Mouse (Mus musculus) gastrocnemius, postnatal 36 days (tissue): ENCODE measurements at regions not wholly inside any gene's neighbourhood (a gene's known extent, or its start where the extent isn't known, plus 50 kb on each side); places are given as distances from the start of the nearest gene placed in this dataset.

Experiments used
- DNase-seq, 2 experiments: peaks; one replicate each; pipeline ENCODE4 v3.0.0; 2022
- intact Hi-C: fragments of 180-260 bp; cut with DNase I; formaldehyde crosslinking; loops from one replicate; pipeline ENCODE4 v1.15.1; 2025

- no peak for DNase-seq
- intact Hi-C loops, result no loop called here
Measured at GRCm38 (mm10) chr3:56830315-56831097, 471.3 kb downstream of the Tm4sf1 start.

DNA sequence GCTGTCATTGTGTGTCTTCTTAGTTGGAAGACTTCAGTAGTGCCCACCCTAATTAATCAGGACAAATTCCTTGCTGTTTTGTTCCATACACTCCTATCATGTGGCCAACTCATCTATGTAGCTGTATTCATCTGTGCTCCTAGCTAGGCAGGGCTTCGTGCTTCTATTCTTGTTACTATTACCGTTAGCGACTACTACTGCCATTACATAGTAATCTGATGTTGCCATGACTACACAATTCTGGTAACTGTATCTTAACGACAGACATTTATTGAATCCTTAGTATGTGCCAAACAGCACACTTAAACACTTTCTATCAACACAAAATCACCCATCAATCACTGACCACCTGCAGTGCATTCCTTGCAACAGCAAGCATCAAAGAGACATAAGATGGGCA is 477.6 kb downstream of the Tm4sf1 start:
- intact Hi-C loops, result no loop called here
- DNase-seq, result no peak

DNA sequence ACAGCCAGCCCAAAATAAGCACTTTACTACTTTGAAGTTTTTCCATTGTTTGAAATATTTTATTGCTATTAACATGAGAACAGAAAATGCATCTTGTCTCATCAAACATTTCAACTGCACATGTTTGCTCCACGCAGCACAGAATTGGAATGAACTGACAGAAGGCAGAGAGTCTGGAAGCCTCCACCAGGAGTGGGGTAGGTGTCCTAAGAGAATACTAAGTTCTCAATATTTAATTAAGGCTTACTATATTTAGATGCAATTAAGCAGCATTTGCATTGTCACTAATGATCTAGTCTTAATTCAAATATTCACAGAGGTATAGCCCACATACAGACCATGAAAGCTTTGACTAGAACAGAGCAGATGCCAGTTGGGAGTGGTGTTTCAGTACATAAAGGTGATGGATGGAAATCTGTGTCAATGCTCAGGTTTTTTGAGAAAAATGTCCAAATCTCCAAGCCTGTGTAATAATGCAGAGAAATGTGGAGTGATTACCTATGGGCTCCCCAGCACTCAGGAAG is 491.2 kb downstream of the Tm4sf1 start:
- intact Hi-C loops, result no loop called here
- no peak for DNase-seq

DNA sequence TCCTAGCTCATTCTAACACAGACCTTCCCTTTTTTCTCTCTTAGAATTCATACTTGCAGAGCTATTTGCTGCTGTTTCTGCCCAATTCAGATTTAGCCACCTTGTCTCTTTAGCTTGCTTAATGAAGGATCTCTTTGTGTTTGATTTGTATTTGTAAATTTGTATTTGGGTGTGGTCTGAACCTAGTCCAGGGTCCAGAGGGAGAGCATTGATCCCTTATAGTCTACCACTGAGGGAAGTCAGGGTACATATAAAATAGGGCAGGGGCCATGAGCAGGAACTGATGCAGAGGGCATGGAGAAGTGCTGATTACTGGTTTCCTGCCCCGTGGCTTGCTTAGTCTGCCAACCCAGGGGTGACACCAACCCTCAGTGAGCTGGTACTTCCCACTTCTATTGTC is 508.7 kb downstream of the Tm4sf1 start:
- intact Hi-C loops, result no loop called here
- no peak for DNase-seq

DNA sequence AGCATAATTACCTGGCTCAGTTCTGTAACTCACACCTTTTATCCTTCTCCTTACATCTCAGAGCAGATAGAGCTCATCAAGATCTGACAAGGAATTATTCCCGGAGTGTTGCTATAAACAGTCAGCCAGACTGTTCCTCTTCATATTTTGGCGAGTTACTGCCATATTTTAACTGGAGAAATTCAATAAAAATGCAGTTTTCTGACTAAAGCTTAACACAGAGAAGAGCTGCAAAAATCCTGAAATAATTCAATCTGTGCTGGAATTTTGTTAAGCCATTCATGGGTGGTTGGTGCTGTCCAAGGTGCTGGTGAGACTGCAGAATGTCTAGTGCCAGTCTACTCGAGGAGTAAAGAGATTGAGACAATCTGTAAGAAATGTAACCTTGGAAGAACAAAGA is 512.6 kb downstream of the Tm4sf1 start:
- DNase-seq, result no peak
- intact Hi-C loops, result no loop called here

DNA sequence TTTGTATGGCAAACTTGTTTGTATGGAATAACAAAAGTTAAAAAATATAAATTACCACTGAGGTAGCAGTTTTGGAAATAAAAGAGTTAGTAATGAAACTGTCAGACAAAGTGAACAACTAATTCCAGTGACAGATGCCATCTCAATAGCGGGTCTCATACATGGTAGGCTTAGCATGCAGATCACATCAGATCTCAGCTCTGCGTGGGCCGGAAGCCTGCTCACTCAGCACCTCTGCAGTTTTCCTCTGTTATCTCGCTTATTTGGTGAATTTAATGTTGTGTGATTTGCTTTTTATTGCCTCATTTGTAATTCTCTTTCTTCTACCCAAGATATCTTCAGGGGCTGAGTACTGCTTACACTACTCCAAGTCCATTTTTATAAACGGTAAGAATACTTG is 527.9 kb downstream of the Tm4sf1 start:
- DNase-seq, result no peak
- intact Hi-C loops, result no loop called here

- DNase-seq, result no peak
Measured at GRCm38 (mm10) chr3:56770225-56770624, 531.6 kb downstream of the Tm4sf1 start.

GRCm38 (mm10) chr3:56767133-56767532 is 534.7 kb downstream of the Tm4sf1 start:
- intact Hi-C loops, result no loop called here
- DNase-seq, result no peak

More at GRCm38 (mm10) chr3:56770225-56770624, 531.6 kb downstream of the Tm4sf1 start:
- intact Hi-C loops, result no loop called here

GRCm38 (mm10) chr3:56764336-56764735 is 537.5 kb downstream of the Tm4sf1 start:
- intact Hi-C loops, result no loop called here
- DNase-seq, result no peak

DNA sequence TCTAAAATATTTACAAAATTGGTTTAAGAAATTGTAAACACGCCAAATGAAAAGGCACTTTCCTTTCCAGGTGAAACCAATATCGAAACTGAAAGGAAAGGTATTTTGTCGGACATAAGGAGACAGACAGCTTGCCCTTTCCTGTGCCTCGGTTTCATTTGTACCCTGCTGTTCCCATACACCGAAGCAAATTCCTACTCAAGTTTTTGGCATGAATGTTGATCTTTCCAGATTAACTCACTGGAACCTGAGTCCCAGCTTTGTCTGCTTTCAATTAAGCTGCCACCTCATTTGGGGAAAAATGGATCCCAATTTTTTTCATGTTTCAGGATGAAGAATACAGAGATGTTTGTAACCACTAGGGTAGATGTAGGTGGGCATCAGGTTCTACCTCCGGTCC is 537.9 kb downstream of the Tm4sf1 start:
- intact Hi-C loops, result no loop called here
- no peak for DNase-seq

GRCm38 (mm10) chr3:56753654-56754053 is 548.1 kb downstream of the Tm4sf1 start:
- DNase-seq, result peak; percentile 45 to 51
- intact Hi-C loops, result no loop called here

DNA sequence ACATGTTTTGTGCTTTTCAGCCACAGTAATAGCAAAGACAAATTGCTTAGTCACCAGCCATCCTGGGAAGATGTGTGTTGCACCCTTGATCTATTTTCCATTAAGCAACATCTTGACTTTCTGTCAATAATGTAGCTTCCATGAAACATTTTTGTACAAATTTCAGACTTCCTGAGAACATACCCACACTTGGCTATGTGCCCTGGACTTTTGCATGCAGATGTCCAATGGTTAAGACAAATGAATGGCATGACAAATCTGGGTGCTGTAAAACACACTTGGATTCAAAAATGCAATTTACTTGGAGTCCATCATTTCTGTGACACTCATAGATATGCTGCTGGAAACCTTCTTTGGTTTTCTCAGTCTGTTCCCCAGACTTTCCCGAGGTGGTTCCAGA is 549.9 kb downstream of the Tm4sf1 start:
- intact Hi-C loops, result no loop called here
- DNase-seq, result no peak

DNA sequence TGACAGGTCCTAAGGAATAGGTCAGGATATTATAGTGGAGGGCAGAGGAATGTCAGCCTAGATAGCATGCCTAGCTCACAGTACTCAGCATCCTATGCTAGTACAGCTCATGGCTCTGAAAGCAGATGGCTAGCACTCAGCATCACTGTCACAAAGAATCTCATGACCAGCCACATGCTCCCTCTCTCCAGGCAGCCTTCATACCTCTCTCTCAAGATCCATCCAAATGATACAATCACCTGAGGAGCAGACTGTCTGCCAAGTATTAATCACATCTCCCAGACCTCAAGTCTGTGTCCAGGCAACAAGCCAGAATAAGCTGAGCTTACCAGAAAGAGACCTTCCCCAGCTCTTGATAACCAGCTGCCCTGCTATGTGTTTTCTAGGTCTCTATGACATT is 557.4 kb upstream of the Nbea start:
- no peak for DNase-seq
- intact Hi-C loops, result no loop called here

GRCm38 (mm10) chr3:56739451-56739850 is 556.0 kb upstream of the Nbea start:
- intact Hi-C loops, result no loop called here
- DNase-seq, result no peak

GRCm38 (mm10) chr3:56730849-56731248 is 547.3 kb upstream of the Nbea start:
- intact Hi-C loops, result no loop called here
- no peak for DNase-seq

GRCm38 (mm10) chr3:56724991-56725390 is 541.5 kb upstream of the Nbea start:
- intact Hi-C loops, result no loop called here
- no peak for DNase-seq

DNA sequence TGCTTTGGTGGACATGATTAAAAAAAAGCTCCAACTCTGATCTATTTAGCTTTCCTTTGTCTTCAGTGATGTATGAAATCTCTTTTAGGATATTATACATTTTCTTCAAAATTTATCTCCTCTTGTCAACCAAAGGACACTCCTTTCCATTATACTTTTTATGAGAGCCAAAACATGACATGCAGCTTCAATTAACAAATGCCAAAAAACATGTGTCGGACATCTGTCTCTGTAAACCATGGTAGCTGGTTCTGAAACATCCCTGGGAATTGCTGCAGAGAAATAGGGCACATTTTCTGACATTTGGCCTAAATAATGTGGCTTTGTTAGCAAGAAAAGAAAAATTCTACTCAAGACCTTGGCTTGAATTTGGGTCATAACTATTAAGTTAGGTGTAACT is 524.8 kb upstream of the Nbea start:
- no peak for DNase-seq
- intact Hi-C loops, result no loop called here

DNA sequence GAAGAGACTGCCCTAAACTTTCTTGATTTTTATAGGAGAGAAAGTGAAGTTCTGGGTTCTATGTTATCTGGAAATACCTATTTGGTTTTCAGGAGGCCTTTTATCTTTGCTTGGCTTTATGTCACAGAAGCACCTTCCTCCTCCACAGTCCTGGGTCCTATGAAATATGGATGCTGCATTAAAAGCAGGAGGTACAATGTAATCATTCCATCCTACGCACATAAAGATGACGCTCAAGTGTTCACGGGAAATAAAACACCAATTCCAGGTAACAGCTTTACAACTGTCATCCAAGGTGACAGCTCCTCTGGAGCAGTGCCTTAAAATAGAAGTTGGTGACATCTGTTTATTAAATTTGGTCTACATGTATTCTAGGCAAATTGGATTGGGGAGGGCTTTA is 523.8 kb upstream of the Nbea start:
- intact Hi-C loops, result no loop called here
- no peak for DNase-seq

- DNase-seq, result no peak
Measured at GRCm38 (mm10) chr3:56706038-56706437, 522.5 kb upstream of the Nbea start.

DNA sequence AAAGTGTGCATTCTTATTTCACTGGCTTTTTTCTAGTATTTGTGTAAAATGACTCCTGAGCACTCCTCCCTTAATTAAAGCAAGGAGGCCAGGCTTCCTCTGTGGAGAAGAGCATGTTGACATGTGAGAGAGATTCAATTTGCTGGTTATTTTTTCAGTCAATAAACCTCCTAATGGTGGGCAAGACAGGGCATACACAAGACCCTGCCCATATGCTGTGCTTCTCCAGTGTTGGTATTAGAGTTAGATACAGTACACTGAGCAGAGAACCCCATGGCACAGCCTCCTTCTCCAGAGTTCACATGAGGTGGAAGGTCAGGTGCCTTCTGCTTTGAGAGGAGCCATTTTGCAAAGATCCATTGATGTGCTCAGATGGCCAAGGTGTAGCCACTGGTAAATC is 515.4 kb upstream of the Nbea start:
- intact Hi-C loops, result no loop called here
- DNase-seq, result no peak

More at GRCm38 (mm10) chr3:56706038-56706437, 522.5 kb upstream of the Nbea start:
- intact Hi-C loops, result no loop called here

GRCm38 (mm10) chr3:56698248-56698647 is 514.7 kb upstream of the Nbea start:
- no peak for DNase-seq
- intact Hi-C loops, result no loop called here

DNA sequence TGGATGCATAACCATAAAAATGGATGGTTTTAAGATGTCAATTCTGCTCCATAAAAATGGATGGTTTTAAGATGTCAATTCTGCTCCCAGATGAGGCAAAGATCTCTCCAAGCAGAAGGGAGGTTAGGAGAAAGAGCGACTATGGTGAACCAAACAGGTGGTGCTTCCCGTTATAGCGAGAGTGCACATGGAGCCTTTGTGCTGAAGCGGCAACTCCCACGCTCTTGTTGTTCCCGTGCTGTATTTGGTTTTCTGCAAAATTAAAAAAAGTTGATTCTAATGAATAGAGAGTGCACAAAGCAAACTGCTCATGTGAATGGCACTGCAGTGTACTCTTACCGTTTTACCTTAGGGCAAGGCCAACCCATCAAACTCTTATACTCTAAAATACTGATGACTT is 497.5 kb upstream of the Nbea start:
- intact Hi-C loops, result no loop called here
- DNase-seq, result no peak

DNA sequence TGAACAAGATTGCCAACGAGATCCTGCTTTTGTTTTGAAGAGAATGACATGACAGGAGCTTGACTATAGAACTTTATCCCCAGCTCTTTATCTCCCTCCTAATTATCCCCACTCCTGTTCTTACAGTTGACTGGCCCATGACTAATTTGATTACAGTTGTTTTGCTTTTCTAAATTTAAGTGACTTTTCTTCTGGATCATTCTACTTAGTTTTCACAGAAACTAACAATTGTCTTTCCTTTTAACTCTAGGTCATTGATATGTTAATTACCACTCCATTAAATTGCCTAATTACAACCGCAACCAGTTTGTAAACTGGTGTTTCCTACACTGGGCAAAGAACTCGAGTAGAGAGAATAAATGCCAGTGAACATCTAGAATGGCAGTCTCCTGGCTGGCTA is 485.3 kb upstream of the Nbea start:
- no peak for DNase-seq
- intact Hi-C loops, result no loop called here
